Mouse (Mus musculus) kidney, postnatal 36 days (tissue): ENCODE results near the gene Ppig.
"Not testable (repeated sequence)": the region's sequence is repeated elsewhere in the genome, so short reads cannot be mapped to it uniquely, and the experiment has no call there.

Source experiments
- DNase-seq, 2 experiments: peaks; one replicate each; pipeline ENCODE4 v3.0.0; 2021 to 2022; ENCODE audit warnings: mixed read lengths in 2 of 2

Ppig gene

DNA sequence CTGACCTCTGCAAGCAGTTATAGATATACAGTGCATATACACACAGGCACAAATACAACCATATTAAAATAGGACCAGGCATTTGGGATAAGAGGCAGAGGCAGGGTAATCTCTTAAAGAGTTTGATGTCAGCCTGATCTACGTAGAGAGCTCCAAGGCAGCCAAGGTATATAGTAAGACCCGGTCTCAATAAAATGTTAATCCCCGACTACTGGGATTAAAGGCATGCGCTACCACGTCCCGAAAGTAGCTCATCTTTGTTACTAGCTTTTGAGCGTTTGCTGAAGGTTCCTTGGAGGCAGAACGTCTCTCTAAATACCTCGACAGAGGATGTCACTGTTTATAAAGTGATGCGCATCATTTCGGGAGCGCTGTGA, at the start of gene Ppig:
Gene Ppig, plus strand, starts transcription at position 273 of the 377 bp plus-strand sequence.
- DNase-seq: no peak

DNA sequence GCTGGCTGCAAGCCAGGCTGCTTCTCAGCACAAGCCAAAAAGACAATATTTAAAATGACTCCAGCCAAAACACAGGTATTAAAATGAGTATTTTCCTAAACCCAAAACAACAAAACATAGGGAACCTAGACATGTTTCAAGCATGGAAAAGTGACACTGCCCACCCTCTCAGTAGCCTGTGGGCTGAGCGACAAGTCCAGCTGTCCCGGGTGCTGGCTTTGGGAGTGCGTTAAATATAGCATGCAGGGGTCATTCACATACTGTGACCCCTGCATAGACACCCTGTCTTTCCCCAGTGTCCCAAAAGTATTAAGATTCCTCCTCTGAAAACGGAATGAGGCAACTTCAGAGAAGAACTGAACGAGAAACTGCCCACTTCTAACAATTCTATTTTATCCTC, 48.6 kb upstream of the Ppig start:
- peak in 1 of 2 experiments; percentile 36 for DNase-seq

DNA sequence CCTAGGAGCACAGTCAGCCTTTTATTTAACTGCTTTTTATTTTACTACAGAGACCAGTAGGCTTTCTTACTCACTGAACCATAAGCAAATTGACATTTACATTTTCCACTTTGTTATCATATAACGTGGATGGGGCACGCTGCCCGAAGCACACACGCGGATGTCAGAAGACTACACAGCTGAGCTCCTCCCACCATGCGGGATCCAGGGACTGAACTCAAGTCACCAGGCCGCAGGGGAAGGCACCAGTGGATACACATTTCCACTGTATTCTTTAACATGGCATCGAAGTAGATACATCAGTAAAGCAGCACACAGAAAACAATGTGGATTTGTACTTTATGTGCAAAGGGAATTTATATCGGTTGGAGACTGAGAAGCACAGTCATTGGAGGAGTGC, 47.1 kb upstream of the Ppig start:
- DNase-seq: no peak

DNA sequence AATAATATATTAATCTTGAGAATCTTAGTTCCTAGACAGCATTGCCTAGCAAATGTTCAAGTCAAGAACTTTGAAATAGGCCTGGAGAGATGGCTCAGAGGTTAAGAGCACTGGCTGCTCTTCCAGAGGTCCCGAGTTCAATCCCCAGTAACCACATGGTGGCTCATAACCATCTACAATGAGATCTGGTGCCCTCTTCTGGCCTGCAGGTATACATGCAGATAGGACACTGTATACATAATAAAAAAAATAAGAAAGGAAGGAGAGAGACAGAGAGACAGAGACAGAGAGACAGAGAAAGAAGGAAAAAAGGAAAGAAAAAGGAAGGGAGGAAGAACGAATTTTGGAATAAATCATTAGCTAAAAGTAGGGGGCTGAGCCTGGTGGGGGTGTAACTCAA, 45.6 kb upstream of the Ppig start:
- peak; percentile 14 to 30 for DNase-seq

DNA sequence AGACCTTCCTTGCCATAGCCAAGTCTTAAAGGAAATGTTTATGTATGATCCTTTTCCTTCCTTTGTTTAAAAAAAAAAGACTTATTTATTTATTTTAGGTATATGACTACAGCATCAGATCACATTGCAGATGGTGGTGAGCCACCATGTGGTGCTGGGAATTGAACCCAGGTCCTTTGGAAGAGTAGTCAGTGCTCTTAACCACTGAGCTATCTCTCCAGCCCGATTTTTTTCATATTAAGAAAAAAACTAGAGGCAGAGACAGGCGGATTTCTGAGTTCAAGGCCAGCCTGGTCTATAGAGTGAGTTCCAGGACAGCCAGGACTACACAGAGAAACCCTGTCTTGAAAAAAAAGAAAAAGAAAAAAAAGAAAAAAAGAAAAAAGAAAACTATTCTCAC, 45.1 kb upstream of the Ppig start:
- not testable (repeated sequence) for DNase-seq

GRCm38 (mm10) chr2:69679990-69680389, 42.4 kb upstream of the Ppig start:
- peak; percentile 6 to 45 for DNase-seq

- no peak for DNase-seq
Measured at GRCm38 (mm10) chr2:69681931-69682330, 40.4 kb upstream of the Ppig start.

DNA sequence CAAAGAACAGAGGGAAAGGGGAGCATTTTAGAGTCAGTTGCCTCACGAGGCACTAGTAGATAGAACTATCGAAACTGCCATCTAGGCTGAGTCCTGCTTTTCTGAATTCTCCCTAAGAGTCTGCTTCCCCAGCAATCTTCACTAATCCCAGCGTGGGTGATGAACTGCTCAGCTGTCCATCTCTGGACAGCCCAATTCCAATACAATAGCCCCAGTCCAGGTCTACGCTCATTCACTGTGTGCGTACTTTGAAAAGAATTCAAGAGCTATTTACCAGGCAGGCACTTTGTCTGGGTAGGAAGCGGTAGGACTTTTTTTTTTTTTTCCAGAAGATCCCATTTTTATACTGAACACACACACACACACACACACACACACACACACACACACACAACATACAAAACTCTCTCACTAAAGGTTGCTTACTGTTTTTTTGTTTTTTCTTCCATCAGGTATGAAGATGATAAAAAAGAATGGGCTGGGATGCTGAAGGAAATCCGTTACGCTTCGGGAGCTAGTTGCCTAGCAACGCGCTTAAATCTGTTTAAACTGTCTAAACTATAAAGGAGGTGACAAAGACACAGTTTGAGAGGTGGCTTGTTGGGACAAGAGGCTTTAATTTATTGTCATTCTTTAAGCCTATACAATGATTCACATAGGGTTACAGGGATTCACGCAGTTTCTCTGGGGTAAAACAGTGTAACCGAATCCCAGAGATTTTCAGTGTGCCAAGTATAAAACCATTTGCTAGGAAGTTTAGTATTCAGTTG, 39.1 kb upstream of the Ppig start:
- no peak for DNase-seq

- no peak for DNase-seq
Measured at GRCm38 (mm10) chr2:69684488-69684887, 37.9 kb upstream of the Ppig start.

- DNase-seq: no peak
Measured at GRCm38 (mm10) chr2:69690214-69690613, 32.1 kb upstream of the Ppig start.

DNA sequence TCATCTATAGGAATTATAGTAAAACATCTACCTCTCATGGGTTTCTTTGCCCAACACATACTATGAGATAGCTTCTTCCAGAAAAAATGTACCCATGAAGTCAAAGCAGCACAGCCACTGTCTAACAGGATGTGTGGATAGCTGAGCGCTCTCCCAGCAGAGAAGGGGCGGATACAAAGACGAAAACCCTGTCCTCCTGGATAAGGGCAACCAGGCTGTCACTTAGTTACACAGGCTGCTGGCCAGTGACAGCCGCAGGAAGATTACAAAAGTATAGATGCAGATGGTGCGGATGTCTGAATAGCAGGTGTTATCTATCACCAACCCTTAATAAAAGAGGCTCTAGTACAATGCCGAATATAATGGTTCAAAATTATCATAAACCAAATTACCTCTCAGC, 31.5 kb upstream of the Ppig start:
- no peak for DNase-seq

GRCm38 (mm10) chr2:69693501-69693900, 28.8 kb upstream of the Ppig start:
- no peak for DNase-seq

- no peak for DNase-seq
Measured at GRCm38 (mm10) chr2:69700446-69700845, 21.9 kb upstream of the Ppig start.

GRCm38 (mm10) chr2:69712171-69712570, 10.2 kb upstream of the Ppig start:
- peak; percentile 12 to 13 for DNase-seq

DNA sequence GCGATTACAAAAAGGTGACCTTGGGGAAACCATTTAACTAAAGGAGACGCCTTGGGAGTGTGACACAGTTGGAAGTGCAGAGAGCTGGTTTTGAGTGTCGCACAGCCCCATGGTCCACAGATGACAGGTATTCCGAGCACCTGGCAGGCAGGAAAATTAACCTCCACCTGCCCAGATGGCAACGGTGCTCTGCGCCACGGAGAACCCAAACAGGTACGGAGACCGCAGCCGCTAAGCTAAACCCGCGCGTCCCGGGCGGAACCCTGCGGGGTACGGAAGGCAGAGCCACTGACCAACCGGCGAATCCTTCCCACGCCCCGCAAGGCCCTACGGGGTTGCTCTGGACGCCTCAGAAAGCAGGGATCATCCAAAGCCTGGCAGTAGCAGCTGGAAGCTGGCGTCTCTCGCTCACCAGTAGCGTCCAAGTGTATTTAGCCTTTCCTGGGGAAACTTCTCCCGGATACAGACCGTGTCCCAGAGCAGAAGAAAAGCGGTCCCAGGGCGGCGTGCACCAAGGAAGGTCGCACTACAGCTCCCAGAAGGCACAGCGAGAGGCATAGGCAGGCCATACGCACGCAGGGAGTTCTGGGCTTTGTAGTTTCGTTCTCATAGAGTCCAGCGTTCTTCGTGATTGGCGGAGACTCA, 9.2 kb upstream of the Ppig start, which contains the start of gene Fastkd1:
Gene Fastkd1, minus strand, starts transcription at position 536 of the 645 bp plus-strand sequence.
- DNase-seq: peak; percentile 92 to 96

DNA sequence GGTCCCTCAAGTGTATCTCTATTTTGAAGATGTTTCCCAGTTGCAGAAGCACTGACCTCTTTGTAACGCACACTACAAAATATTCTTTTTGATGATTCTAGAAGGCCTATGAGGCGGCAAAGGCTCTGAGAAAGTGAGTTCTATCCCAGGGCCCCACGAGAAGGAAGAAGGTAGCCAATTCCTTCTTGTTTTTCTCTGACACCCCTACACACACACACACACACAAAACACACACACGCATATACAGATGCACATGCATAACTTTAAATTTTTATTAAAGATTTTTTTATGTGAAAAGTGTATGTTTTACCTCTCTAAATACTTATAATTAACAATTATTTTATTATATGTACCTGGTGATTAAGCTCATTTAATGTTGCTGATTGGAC, 8.7 kb upstream of the Ppig start:
- DNase-seq: no peak

DNA sequence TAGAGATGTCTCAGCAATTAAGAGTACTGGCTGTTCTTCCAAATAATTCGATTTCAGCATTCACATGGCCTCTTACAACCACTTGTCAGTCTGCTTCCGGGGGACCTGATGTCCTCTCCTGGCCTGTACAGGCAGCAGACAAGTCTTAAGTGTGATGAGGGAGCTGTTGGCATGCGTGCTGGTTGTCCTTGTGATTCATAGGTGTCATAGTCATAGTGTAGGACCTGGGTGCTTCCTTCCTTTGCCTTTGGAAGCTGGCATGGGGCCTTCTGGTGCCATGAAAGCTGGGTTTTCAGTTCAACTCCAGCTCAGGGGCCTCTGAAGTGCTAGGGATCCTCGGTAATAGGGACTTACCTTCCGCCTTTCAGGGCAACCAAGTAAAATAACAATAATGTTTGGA, 8.2 kb upstream of the Ppig start:
- no peak for DNase-seq

DNA sequence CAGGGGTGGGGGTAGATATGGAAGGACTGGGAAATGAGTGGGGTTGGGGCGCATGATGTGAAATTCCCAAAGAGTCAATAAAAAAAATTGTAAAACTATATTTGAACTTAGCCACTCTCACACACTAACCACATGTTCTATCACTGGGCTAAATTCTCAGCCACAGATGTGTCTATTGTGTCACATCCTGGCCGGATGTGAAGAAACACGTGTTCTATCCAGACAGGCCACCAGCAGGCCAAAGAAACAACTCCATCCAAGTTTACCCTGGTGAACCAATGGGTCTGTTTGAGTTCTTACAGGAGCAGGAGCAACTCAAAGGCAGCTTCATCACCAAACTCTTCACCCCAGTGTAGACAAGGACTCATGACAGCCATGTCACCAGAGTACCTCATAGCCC, 5.9 kb upstream of the Ppig start:
- DNase-seq: no peak

DNA sequence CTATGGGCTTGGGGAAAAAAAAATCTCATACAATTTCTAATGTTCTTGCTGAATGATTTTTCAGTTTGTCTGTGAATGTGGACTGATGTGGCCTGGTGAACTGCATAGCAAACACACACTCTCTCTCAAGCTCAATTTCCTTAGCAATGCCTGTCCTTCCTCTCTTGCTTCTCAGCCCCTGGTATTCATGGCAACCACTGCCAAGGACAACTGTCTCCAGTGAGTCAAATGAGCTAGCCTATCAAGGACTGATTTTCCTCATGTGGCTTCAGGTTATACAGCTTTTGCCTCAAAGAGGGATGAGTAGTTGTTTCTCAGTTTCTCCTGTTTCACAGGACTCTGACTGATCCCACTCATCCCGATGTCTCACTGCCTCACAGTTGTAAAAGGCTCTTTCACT, 3.2 kb upstream of the Ppig start:
- no peak for DNase-seq

DNA sequence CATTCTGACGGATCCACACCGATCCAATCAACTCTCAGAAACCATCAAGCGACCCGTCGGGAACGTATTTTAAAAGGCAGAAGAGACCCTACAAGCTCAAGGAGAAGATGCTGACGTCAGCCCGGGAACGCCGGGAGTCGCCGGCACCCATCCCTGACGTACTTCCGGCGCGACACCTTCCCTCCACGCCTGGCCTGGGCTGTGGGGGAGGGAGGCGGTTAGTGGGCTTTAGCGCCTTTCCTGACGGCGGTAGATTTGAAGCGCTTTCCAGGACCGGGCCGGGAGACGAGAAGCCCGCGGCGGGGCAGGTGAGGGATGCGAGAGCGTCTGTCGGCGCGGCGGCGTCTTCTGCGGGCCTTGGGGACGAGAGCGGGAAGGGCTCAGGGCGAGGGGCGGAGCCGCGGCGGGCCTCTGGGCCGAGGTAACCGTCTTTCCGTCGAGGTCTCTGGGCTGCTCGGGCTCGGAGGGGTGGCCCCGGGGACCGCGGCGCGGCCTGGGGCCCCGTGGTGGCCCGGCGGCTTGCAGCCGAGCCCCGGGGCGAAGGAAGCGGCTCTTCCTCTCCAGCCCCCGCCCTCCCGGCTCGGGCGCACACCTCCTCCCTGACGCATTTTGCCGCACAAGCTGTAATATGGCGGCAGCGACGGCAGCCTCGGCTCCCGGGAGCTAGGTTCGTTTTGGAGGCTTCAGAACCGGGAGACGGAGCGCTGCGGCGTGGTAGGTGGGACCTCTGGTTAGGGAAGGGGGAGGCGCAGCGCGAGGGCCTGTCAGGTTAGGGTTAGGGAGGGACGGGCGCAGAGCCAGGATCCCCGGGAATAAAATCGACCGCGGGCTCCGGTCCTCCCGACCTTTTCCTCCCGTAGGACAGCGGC, 539 bp downstream of the Ppig start:
- peak; percentile 95 to 97 for DNase-seq

GRCm38 (mm10) chr2:69723519-69723825, 1.1 kb downstream of the Ppig start:
- DNase-seq: no peak

GRCm38 (mm10) chr2:69745091-69745490, 22.7 kb downstream of the Ppig start:
- peak in 1 of 2 experiments; percentile 24 for DNase-seq

- DNase-seq: no peak
Measured at GRCm38 (mm10) chr2:69760980-69761379, 38.6 kb downstream of the Ppig start.

DNA sequence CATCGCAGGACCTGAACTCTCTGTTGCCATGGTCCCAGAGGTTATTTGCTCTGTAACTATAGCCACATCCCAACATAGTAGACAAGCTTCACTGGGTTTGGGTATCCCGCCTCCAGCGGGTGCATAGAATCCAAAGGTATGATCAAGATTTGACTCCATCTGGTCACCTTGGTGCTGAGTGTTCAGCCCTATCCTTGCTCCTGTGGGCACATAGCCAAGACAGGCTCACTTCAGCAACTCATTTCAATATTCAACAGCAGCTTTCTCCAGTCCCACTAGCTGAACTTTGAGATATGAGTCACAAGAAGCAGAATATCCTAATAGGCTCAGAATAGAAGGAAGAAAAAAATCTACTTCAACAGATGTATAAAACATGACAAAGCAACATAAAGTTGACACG, 41.0 kb downstream of the Ppig start:
- DNase-seq: peak; percentile 19 to 37
